Mouse (Mus musculus): ENCODE measurements at regions not wholly inside any gene's neighbourhood (a gene's known extent, or its start where the extent isn't known, plus 50 kb on each side); places are given as distances from the start of the nearest gene placed in this dataset.

- DNase-seq = no peak
- intact Hi-C loops (cut with DNase I) = no loop called here
Observed at GRCm38 (mm10) chr6:60217840-60218239, 611.8 kb downstream of the Snca start.

- peak in 1 of 2 experiments; percentile 16 for DNase-seq
- intact Hi-C loops (cut with DNase I) = no loop called here
Observed at GRCm38 (mm10) chr6:60201548-60201947, 628.1 kb downstream of the Snca start.
